8 mouse cellular contexts compared by ENCODE assay signal in genomic region chr13:18809978-18810675, GRCm38 (mm10).
DNase-seq lines count a peak whose midpoint lies in the region; ATAC-seq lines count a peak whose summit lies in the region.

No protein-coding gene starts in this region.

- 18% methylated on average over 11 of the region's 11 CpGs for WGBS in kidney, embryonic 15.5 days
- WGBS in liver, embryonic 11.5 days = 26% methylated on average over 11 of the region's 11 CpGs
- 17% methylated on average over 11 of the region's 11 CpGs for WGBS in neural tube, embryonic 13.5 days

- DNase-seq in CD4-positive, CD25-positive, alpha-beta regulatory T cell, adult 2 months (ENCODE audit: low read depth, low spot score) = peak; percentile 78
- DNase-seq in adipocyte (ENCODE audit: low spot score) = peak; percentile 80
- peak; percentile 17 for DNase-seq in gastrocnemius, postnatal 25 days
- DNase-seq in liver, embryonic 11.5 days (ENCODE audit: low spot score) = peak; percentile 54
- DNase-seq in thymus, postnatal 14 days = peak; percentile 51

- no peak overlapping the region for H3K4me2 ChIP-seq in kidney, embryonic 15.5 days
- H3K4me2 ChIP-seq in liver, embryonic 11.5 days = no peak overlapping the region
- H3K4me2 ChIP-seq in neural tube, embryonic 13.5 days = no peak overlapping the region

- H3K27ac ChIP-seq in kidney, embryonic 15.5 days = no peak overlapping the region
- H3K27ac ChIP-seq in liver, embryonic 11.5 days (ENCODE audit: low read depth, low read length) = no peak overlapping the region
- no peak overlapping the region for H3K27ac ChIP-seq in neural tube, embryonic 13.5 days (replicated peaks)

- H3K9ac ChIP-seq in kidney, embryonic 15.5 days = no peak overlapping the region
- no peak overlapping the region for H3K9ac ChIP-seq in liver, embryonic 11.5 days (ENCODE audit: low read depth, low read length)
- 0 out of 2 replicates have a peak overlapping the region, but pooled peaks have one; percentile 23 for H3K9ac ChIP-seq in neural tube, embryonic 13.5 days

- no peak overlapping the region for H3K4me3 ChIP-seq in kidney, embryonic 15.5 days (replicated peaks)
- H3K4me3 ChIP-seq in liver, embryonic 11.5 days (ENCODE audit: low read depth, low read length) = no peak overlapping the region
- no peak overlapping the region for H3K4me3 ChIP-seq in neural tube, embryonic 13.5 days

- H3K36me3 ChIP-seq in kidney, embryonic 15.5 days = peaks cover 27% of the 10 kb centered on the region; the same call in 1 of the 2 replicates
- H3K36me3 ChIP-seq in liver, embryonic 11.5 days (ENCODE audit: control insufficient read depth, insufficient read depth, low read length) = no peaks in the 10 kb centered on the region
- H3K36me3 ChIP-seq in neural tube, embryonic 13.5 days = peaks cover 18% of the 10 kb centered on the region

- H3K4me1 ChIP-seq in kidney, embryonic 15.5 days = no peaks in the 10 kb centered on the region
- no peaks in the 10 kb centered on the region for H3K4me1 ChIP-seq in liver, embryonic 11.5 days (replicated peaks; ENCODE audit: control insufficient read depth, insufficient read depth, low read length)
- H3K4me1 ChIP-seq in neural tube, embryonic 13.5 days (replicated peaks) = no peaks in the 10 kb centered on the region; the same call in 1 of the 2 replicates

- no peaks in the 10 kb centered on the region for H3K27me3 ChIP-seq in kidney, embryonic 15.5 days
- no peaks in the 10 kb centered on the region for H3K27me3 ChIP-seq in liver, embryonic 11.5 days (replicated peaks; ENCODE audit: control insufficient read depth, insufficient read depth, low read length)
- H3K27me3 ChIP-seq in neural tube, embryonic 13.5 days = no peaks in the 10 kb centered on the region

- ATAC-seq in common myeloid progenitor, adult 5-6 weeks (replicated peaks; ENCODE audit: low read depth, poor library complexity, severe bottlenecking) = peak; percentile 96
- peak; percentile 62; the same call in 1 of the 2 replicates for ATAC-seq in kidney, embryonic 15.5 days (replicated peaks; ENCODE audit: low FRiP score)
- peak; percentile 54; the same call in 1 of the 2 replicates for ATAC-seq in liver, embryonic 11.5 days (replicated peaks; ENCODE audit: low FRiP score)
- ATAC-seq in neural tube, embryonic 13.5 days (ENCODE audit: low read depth) = peak; percentile 89

- no peaks in the 10 kb centered on the region for H3K9me3 ChIP-seq in kidney, embryonic 15.5 days (replicated peaks)
- no peaks in the 10 kb centered on the region for H3K9me3 ChIP-seq in liver, embryonic 11.5 days (ENCODE audit: control insufficient read depth, low read length)
- no peaks in the 10 kb centered on the region for H3K9me3 ChIP-seq in neural tube, embryonic 13.5 days

Comparison
In these comparisons a context has a peak if more than half of its experiments do, and no peak if none do; other contexts are left out.
1. DNase-seq: peak in every context shown above with its lines; median percentile 80 in adipocyte; 78 in CD4-positive, CD25-positive, alpha-beta regulatory T cell, adult 2 months; 54 in liver, embryonic 11.5 days; 51 in thymus, postnatal 14 days; 17 in gastrocnemius, postnatal 25 days.